Mouse (Mus musculus): Measurements from ENCODE around the gene H2-Ob.

DNA sequence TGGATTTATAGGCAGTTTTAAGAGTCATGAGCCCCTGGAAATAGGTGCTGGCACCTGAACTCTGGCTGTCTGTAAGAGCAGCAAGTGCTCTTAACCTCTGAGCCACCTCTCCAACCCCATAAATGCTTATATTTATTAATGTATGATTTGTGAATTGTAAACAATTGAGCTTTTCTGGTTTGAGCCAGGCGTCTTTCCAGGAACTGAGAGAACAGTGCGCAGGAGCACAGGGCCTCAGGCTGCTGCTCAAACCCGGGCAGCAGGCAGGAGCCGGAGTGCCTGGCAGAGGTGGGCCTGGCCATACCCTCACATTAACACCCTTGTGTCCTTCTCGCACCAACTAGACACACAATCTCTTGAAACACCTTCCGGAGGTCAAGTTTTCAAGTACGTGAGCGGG is 61.4 kb downstream of the H2-Ob start:
- TF ChIP-seq CTCF (IDR thresholded peaks at IDR 0.05; ENCODE audit: extremely low read depth, insufficient read depth, low read length), result no peak
- no peak for TF ChIP-seq POLR2A (IDR thresholded peaks at IDR 0.05; ENCODE audit: extremely low read depth, insufficient read depth, low read length)

All from cortical plate, adult 2 months (tissue).